Mouse (Mus musculus) c-Kit-negative CD71-positive TER-119-positive erythroid progenitor cells, embryonic 14.5 days (primary cell): Measurements from ENCODE around the gene Rnf213.
A peak's percentile ranks its signal among the peaks of the same experiment; 100 is the strongest.

Experiments used
- DNase-seq: peaks from one replicate; pipeline ENCODE4 v3.0.0-alpha.2; 2013; ENCODE audit warnings: low read depth, low spot score

The Rnf213 gene

GRCm38 (mm10) chr11:119435880-119436872 is 43.3 kb downstream of the Rnf213 start:
- DNase-seq = no peak

DNA sequence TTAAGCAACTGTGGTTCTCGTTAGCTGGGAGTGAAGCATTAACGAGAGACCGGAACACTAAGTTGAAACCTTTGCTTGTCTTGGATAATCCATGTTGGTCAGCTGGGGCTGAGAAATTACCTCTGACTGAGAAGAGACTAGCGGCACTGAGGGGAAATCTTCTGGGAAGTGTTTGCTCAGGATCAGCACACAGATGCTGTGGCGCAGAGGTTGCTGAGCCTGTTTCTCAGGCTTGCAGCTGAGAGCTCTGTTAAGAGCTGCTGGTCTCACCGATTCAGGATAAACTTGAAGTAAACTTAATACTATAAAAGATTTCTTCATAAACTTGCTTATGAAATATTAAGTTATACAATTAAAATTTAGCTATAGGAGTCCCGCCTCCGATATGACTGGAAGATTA is 45.9 kb downstream of the Rnf213 start:
- no peak for DNase-seq

- DNase-seq = no peak
These were observed 49.3 kb downstream of the Rnf213 start for GRCm38 (mm10) chr11:119442199-119442598.

GRCm38 (mm10) chr11:119443442-119443841 is 50.5 kb downstream of the Rnf213 start:
- no peak for DNase-seq

DNA sequence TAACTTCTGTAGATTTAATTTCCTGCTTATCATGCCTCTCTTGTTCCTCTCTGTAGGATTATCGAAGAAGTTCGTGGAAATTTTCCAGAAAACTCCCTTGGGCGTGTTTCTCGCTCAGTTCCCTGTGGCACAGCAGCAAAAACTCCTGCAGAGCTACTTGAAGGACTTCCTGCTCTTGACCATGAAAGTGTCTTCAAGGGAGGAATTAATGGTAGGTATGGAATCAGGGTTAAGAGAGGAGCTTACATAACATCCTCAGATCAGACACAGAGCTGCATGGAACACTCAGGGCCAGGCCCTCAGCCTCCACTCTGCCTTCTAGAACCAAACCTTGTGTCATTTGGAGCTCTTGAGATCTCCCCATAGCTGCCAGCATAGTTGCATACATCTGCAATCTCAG is 63.2 kb downstream of the Rnf213 start:
- no peak for DNase-seq

- DNase-seq = no peak
These were observed 85.0 kb downstream of the Rnf213 start for GRCm38 (mm10) chr11:119477876-119478275.

DNA sequence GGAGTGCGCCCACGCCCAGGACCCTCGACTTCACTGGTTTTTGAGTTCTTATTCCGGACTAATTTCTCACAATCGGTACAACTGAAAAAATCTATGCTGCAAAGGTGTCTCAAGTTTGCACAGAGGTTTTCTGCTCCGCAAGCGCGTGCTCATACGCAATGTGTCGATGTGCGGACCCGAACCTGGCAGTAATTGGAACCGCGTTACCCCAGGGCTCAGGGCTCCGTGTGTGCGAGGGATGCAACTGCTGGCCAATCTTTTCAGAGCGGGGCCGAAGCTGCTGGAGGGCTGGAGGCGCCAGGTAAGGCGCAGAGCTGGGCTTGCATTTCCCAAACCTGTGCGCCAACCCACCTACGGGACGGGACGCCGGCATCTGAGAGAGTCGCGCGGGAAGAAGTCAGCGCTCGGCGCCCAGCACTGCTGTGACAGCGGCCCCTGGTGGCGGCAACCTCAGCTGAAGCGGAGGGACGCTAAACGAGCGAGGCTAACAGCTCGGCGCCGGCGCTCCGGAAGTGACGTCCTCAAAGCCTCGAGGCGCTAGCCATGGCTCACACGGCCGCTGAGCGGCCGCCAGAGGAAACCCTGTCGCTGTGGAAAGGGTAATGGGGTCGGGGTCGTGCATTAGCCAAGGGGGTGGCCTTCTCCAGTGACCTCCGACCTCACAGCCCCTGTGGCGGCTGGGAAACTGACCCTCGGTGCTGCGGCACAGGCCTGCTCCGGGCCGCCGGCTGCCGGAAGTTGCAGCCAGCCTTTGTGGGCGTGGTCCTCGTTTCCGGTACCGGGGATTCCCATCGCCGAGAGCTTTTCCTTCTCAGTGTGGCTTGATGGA is 98.2 kb downstream of the Rnf213 start, which contains the start of gene Endov:
Endov (plus strand) TSS at position 487 of the 829 bp plus-strand sequence.
- DNase-seq = peak; percentile 94

DNA sequence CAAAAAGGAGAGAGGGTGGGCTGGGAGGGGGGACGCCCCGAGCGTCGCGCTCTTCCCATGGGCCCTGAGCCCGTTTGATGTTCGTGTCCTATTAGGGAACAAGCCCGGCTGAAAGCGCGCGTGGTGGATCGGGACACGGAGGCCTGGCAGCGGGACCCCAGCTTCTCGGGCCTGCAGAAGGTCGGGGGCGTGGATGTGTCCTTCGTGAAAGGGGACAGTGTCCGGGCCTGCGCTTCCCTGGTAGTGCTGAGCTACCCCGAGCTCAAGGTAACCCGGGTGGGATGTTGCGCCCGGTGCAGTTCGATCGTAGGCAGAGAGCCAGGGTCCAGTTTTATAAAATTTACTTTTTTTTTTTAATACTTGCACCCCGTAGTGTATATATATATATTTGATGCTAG is 98.8 kb downstream of the Rnf213 start:
- no peak for DNase-seq

DNA sequence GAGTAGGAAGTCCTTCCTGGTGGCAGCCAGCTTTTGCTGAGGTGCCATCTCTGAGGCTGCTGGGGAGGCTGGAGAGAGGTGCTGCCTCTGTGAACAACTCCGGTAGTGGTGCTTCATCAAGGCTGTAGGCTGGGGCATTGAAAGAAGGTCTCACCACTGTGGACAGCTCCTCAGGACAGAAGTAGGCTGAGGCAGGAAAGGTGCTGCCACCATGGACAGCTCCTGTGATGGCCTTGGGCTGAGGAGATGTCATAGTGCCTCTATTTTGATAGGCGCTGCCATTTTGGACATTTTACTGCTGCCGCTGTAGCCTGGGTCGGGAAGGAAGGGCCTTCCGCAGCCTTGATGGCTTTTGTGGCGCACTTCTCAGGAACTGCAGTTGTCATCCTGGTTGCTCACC is 99.9 kb downstream of the Rnf213 start:
- DNase-seq = no peak

- no peak for DNase-seq
These were observed 100.6 kb downstream of the Rnf213 start for GRCm38 (mm10) chr11:119493516-119493915.

- no peak for DNase-seq
These were observed 103.2 kb downstream of the Rnf213 start for GRCm38 (mm10) chr11:119496147-119496546.

- no peak for DNase-seq
These were observed 104.6 kb downstream of the Rnf213 start for GRCm38 (mm10) chr11:119497451-119497850.

- no peak for DNase-seq
These were observed 106.4 kb downstream of the Rnf213 start for GRCm38 (mm10) chr11:119499297-119499696.

DNA sequence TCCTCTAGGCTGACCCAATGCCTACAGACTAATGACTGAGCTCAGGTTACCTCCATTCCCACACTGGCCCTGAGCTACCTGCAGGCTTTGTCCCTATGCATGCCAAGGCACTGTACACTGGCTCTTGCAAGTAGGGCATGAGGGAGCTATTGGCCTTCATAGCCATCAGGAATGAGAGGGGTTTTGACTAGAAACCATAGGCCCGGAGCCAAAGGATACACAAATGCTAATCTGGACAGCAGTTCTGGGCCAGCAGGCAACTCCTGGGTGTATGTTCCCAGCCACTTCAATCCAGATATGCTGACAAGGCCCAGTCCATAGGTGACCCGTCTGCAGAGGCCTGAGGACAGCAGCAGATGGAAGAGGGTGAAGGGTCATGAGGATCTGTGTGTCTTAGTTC is 107.1 kb downstream of the Rnf213 start:
- no peak for DNase-seq

GRCm38 (mm10) chr11:119503675-119504074 is 110.8 kb downstream of the Rnf213 start:
- peak; percentile 19 for DNase-seq

DNA sequence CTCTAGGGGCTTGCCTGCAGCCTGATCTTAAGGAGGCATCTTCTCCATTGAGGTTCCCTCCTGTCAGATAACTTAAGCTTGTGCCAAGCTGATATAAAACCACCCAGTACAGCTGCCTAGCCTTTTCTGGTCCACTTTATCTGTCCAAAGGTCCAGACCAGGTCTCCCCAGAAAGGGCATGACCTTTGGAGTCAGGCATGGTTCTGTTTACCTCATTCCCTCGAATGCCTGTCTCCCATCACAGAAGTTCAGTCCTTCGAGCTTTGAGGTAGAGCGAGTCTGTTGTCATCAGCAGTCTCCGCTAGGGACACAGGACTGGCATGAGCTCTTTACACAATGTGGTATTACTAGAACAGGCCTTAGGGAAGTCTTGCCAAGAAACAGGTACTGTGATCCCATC is 113.5 kb downstream of the Rnf213 start:
- no peak for DNase-seq

DNA sequence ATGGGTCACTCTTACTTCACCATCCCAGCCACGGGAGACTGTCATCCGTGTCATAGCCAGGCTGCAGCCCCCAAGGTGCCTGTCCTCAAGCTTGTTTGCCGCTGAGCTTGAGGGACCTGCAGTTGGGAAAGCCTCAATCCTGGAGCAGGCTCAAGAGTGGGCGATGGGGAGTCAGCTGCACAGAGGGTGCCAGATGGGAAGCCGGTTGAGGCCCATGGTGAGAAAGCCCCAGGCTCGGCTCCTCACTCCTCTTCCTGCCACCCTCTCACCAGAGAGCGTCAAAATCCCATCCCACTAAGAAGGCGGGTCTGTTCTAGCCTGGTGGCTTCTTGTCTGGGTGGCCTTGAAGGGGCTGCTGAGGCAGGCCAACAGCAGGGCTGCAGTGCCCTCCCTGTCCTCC is 114.9 kb downstream of the Rnf213 start:
- DNase-seq = no peak

DNA sequence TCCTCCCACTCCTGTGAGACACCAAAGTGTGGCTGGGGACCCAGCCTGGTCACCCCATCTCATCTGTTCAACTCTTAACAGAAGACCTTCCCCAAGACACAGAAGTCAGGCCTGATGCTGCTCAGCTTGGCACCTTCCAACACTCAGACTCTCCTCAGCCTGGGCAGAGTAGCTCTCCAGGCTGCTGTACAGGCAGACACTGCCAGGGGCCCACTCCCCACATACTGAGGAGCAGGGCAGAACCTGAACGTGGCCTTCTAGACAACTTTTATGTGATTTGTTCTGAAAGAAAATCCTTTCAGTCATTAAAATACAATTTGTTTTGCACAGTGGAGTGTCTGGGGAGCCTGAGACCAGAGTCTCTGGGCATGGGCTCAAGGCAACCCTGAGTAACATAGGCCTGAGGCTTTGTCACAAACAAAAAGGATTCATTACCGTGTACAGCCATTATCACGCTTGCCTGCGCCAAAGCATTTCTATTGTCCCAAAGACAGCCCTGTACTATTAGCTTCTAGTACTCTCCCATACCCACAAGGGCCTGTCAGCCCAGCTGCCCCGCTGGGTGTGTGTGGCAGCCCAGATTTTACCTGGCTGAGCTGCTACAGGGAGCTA is 116.4 kb downstream of the Rnf213 start:
- no peak for DNase-seq

GRCm38 (mm10) chr11:119513038-119513659 is 120.2 kb downstream of the Rnf213 start:
- DNase-seq = no peak

DNA sequence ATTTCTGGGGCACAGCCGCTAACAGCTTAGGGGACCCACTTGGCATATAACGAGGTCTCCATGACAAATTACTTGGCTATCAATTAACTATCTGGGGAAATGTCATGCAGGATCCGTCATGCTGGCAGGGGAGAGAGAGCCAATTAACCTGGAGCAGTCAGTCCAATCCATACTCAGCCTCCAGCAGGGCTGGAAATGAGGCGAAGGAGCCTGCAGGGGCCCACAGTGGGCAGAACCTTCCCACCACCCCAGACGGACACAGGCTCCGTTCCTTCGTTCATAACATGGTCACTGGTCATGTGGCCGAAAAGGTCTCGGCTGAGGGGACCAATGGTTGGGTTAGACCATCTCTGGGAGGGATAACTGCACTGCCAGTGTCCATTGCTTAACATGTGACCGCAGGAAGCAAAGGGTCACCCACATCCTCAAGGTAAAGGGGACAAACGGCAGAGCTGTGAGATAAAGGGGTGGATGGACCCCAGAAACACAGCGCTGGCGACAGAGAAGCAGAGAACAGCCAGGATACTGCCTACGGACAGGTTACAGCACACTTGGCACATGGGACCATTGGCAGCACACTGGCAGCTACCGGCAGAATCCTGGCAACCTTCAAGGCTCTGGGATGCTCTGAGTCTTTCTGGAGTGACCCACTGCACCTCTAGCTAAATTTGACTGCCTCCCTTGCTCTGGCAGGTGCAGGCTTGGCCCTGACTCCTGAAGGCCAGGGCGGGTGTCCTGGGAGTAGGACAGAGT is 121.4 kb downstream of the Rnf213 start:
- no peak for DNase-seq
